Mouse (Mus musculus): ENCODE results near the gene Nfkbiz.

DNA sequence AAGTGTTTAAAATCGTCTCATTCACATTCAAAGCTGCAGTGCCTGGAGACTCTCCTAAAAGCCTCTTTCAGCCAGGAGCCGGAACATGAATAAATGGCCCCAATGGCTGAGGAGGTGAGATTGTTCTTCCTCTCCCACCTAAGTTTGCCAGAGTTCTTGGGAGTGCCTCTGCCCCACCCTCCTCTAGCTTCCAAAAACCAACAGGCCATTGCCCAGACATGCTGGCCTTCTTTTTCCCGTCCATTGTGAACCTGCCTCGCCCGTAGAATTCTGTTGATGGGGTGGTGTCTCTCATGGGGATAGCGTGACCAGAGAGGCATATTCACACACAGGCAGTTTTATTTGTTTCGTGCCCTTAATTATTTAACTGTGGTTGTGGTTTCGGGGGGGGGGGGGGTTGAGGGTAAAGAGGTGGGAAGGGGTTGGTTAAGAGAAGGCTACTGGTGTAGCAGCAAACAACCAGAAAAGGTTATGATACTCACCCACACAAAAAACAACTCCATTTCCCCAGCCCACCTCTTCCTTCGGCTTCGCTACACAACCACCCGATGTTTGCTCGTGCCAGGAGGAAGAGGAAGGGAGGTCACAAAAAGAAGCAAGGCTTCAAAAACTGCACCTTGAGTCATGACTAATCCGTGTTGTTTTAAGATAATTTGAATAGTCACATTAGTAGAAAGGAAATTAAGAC is 51.2 kb downstream of the Nfkbiz start:
- TF ChIP-seq CTCF (IDR thresholded peaks at IDR 0.05; ENCODE audit: low read depth) = no peak
- TF ChIP-seq EP300 (IDR thresholded peaks at IDR 0.05; ENCODE audit: low read depth) = no peak

Data from liver, embryonic 14.5 days (tissue).